Mouse (Mus musculus) stomach, embryonic 15.5 days (tissue): ENCODE data around the gene Ndufs8. TPM values are rescaled to one million over a fixed set of nuclear protein-coding genes. Genes with fewer than 3 reads are reported as not detected.
A peak's percentile ranks its signal among the peaks of the same experiment; 100 is the strongest.

ENCODE experiments used
- ATAC-seq: fragments of 200-750 bp; cut with Nextera tagmentation; 2 replicates; pipeline ENCODE4 v1.8.0; 2017; ENCODE audit warnings: low read depth, moderate number of reproducible peaks, moderate TSS enrichment; ENCODE audit not compliant: insufficient read depth, low FRiP score
- H3K27ac ChIP-seq: fragments of 300-500 bp; sonication (generic); 2 replicates; pipeline ENCODE4 v1.5.1; 2015; ENCODE audit warnings: mild to moderate bottlenecking, inconsistent platforms
- H3K27me3 ChIP-seq: fragments of 300-500 bp; sonication (generic); replicated peaks from 2 replicates; pipeline ENCODE4 v1.6.1; 2015; ENCODE audit warnings: inconsistent platforms
- H3K36me3 ChIP-seq: fragments of 300-500 bp; sonication (generic); 2 replicates; pipeline ENCODE4 v1.6.1; 2015; ENCODE audit warnings: inconsistent platforms
- H3K4me1 ChIP-seq: fragments of 300-500 bp; sonication (generic); 2 replicates; pipeline ENCODE4 v1.6.1; 2015; ENCODE audit warnings: inconsistent platforms
- H3K4me2 ChIP-seq: fragments of 300-500 bp; sonication (generic); 2 replicates; pipeline ENCODE4 v1.6.1; 2015; ENCODE audit warnings: mild to moderate bottlenecking, inconsistent platforms
- H3K4me3 ChIP-seq: fragments of 300-500 bp; sonication (generic); replicated peaks from 2 replicates; pipeline ENCODE4 v1.5.1; 2015; ENCODE audit warnings: inconsistent platforms
- H3K9ac ChIP-seq: fragments of 300-500 bp; sonication (generic); 2 replicates; pipeline ENCODE4 v1.6.1; 2015; ENCODE audit warnings: inconsistent platforms
- H3K9me3 ChIP-seq: fragments of 300-500 bp; sonication (generic); 2 replicates; pipeline ENCODE4 v1.6.1; 2016; ENCODE audit warnings: inconsistent platforms
- WGBS: fragments of 180-500 bp; shearing (Covaris S2); methylation state at CpG from one replicate; pipeline ENCODE4 v1.1.7; 2015; 5-methylcytosine and 5-hydroxymethylcytosine counted together
- polyA plus RNA-seq: library from polyadenylated mRNA; unstranded; fragments of >200 nt; fragmentation: Nextera tagmentation; extraction: Ambion mirVana; gene quantifications from 2 replicates; pipeline ENCODE4 v1.2.1, GENCODE M21; 2015

Gene Ndufs8
- polyA plus RNA-seq, 1 experiment from 2014 or later, result 320 TPM

DNA sequence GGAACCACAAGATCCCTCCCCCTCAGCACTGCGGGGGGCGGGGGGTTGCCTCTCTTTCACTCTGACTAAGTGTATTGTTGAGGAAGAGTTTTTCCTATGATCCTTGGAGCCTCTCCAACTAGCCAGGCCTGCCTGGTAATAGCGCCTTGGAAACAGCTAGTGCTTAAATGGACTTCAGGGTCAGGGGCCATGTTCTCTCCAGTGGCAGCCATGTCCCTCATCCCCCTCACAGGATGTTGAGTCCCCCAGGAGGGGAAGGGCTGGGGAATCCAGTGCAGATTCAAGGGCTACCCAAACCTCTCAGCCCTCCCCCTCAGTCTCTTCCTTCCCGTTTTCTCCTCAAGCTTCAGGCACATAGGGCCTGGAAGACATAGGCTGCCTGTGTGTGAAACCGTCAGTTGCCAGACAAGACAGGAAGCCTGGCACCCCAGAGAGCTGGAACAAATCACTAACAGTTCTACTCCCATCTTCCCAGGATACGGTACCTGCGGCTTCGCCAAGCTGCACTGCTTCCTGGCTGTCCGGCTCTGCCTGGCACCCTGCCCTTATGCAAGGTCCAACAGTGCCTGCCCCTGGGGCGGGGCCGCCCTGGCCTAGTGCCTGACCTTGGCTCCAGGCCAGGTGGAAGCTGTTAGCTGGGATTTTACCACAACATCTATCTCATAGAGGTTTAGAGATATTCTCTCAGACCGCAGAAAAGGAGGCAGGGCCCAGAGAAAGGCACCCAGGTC is 16.8 kb upstream of the Ndufs8 start, which contains the start of gene Aldh3b1:
Aldh3b1 (minus strand) TSS at position 598 of the 731 bp plus-strand sequence.
- H3K27ac ChIP-seq, result peak within 1 kb of the TSS; percentile 73
- 28% methylated on average over 12 of the region's 12 CpGs for WGBS
- H3K9me3 ChIP-seq, result no peaks in the 10 kb centered on the region
- H3K9ac ChIP-seq, result no peak within 1 kb of the TSS
- no peaks in the 10 kb centered on the region for H3K36me3 ChIP-seq
- no peak within 1 kb of the TSS for H3K4me3 ChIP-seq
- H3K4me2 ChIP-seq, result peak within 1 kb of the TSS; percentile 25; the same call in 1 of the 2 replicates
- H3K4me1 ChIP-seq, result peaks cover 20% of the 10 kb centered on the region
- peak; percentile 60 for ATAC-seq
- H3K27me3 ChIP-seq, result no peaks in the 10 kb centered on the region

DNA sequence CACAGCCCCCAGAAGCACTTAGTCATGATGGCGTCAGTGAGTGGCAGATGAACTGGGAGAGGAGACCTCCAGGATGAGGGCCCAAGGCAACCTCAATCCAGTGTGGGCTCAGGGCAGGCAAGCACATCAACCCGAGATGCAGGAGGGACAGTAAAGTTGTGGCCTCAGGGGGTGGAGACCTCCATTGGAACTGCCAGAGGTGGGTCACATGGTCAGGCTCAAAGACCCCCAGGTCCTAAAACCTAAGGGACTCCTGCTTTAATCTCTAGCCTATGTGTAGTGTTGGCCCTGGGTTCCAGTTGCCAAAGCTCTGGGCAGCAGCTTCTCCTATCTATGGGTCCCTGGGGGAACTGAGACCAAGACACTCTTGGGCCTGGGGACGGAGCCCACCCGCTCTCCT is 16.2 kb upstream of the Ndufs8 start:
- no peak overlapping the region for H3K4me3 ChIP-seq
- H3K9ac ChIP-seq, result no peak overlapping the region
- ATAC-seq, result no peak
- H3K9me3 ChIP-seq, result no peaks in the 10 kb centered on the region
- no peak overlapping the region for H3K4me2 ChIP-seq
- no peaks in the 10 kb centered on the region for H3K36me3 ChIP-seq
- H3K27ac ChIP-seq, result peak overlapping the region; percentile 73
- no peaks in the 10 kb centered on the region for H3K27me3 ChIP-seq
- peaks cover 25% of the 10 kb centered on the region for H3K4me1 ChIP-seq
- 78% methylated on average over 4 of the region's 4 CpGs for WGBS

DNA sequence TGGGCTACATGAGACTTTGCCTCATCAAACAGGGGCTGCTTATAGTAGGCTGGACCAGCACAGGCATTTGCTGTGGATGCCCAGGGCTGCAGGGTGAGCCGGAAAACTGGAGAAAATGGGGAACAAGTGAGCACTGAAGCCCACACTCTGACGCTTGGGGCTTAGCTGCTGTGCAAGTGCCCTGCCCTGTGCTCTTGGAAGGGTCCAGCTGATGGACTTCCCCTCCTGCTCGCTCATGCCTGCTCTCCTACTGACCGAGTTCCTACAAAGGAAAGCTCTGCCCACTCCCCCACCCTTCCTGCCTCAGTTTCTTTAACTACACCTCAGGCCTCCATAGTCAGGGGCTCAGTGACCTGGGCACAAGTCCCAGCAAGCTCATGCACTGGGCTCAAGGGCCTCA is 15.4 kb upstream of the Ndufs8 start:
- Histone ChIP-seq H3K4me3 (no peak overlapping the region), H3K27me3 (no peaks in the 10 kb centered on the region), H3K9me3 (no peaks in the 10 kb centered on the region), H3K9ac (no peak overlapping the region), H3K36me3 (no peaks in the 10 kb centered on the region), H3K4me2 (no peak overlapping the region), H3K4me1 (peaks cover 31% of the 10 kb centered on the region), H3K27ac (no peak overlapping the region)
- WGBS, result 84% methylated on average over 4 of the region's 4 CpGs
- ATAC-seq, result no peak

DNA sequence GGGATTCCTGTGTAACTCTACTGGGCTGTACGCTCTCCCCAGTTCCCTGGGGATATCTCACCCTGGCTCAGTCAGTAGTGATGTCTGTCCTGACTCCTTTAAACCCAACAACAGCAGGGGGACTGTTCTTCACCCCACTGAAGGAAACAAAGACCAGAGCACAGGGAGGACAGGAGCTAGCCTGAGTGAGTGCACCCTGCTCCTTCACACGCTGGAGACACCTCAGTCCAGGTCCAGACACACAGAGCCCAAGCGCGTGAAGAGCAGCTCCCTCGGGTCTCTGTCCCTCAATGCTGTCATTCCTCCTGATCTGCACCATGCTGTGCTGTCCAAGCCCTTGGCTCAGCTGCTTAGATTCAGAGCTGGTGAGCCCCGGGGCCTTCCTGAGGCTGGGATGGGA is 14.1 kb upstream of the Ndufs8 start:
- no peak overlapping the region for H3K9ac ChIP-seq
- H3K27ac ChIP-seq, result no peak overlapping the region
- no peaks in the 10 kb centered on the region for H3K9me3 ChIP-seq
- peaks cover 36% of the 10 kb centered on the region for H3K4me1 ChIP-seq
- no peak overlapping the region for H3K4me3 ChIP-seq
- H3K36me3 ChIP-seq, result no peaks in the 10 kb centered on the region
- no peak for ATAC-seq
- no peaks in the 10 kb centered on the region for H3K27me3 ChIP-seq
- WGBS, result 66% methylated on average over 6 of the region's 6 CpGs
- H3K4me2 ChIP-seq, result no peak overlapping the region

GRCm38 (mm10) chr19:3926279-3926678 is 13.7 kb upstream of the Ndufs8 start:
- no peak for ATAC-seq
- no peak overlapping the region for H3K9ac ChIP-seq
- no peak overlapping the region for H3K27ac ChIP-seq
- H3K4me2 ChIP-seq, result no peak overlapping the region
- no peaks in the 10 kb centered on the region for H3K27me3 ChIP-seq
- peaks cover 36% of the 10 kb centered on the region for H3K4me1 ChIP-seq
- no peak overlapping the region for H3K4me3 ChIP-seq
- WGBS, result 42% methylated on average over 3 of the region's 3 CpGs
- H3K9me3 ChIP-seq, result no peaks in the 10 kb centered on the region
- H3K36me3 ChIP-seq, result no peaks in the 10 kb centered on the region

DNA sequence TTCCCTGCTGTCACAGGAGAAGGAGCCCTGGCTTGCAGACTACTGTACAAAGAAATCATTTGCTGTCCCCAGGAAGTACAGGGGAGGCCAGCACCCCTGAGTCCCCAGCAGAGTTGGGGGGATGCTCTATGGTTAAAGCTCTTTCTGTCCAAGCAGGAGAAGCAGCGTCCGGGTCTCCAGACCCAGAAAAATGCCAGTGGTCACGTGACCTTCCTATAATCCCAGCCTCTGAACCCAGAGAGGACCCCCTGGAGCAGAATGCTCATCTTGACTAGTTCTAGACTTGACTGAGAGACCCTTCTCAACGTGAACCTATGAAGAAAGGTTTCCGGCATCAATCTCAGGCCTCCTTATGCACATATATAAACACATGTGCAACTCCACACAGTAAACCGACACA is 13.3 kb upstream of the Ndufs8 start:
- ATAC-seq, result no peak

DNA sequence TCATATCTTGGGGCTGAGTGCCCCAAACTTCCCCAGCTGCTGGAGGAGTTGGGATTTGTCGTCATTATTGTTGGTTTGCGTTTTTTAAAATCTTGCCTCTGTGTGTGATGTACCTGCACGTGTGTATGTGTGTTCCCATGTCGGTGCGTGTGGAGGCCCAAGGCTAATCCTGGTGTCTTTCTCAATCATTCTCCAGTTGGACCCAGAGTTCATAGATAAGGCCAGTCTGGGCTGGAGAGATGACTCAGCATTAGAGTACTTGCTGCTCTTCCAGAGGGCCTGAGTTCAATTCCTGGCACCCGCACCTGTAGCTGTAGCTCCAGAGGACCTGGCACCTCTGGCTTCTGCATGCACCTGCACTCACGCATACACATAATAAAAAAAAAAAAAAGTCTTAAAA is 12.3 kb upstream of the Ndufs8 start:
- Histone ChIP-seq H3K9me3 (no peaks in the 10 kb centered on the region), H3K4me3 (no peak overlapping the region), H3K36me3 (no peaks in the 10 kb centered on the region), H3K4me2 (no peak overlapping the region), H3K27me3 (no peaks in the 10 kb centered on the region), H3K4me1 (peaks cover 25% of the 10 kb centered on the region), H3K9ac (no peak overlapping the region), H3K27ac (no peak overlapping the region)
- ATAC-seq, result no peak
- WGBS, result 92% methylated on average over 7 of the region's 7 CpGs

More for the DNA sequence above, 13.3 kb upstream of the Ndufs8 start:
- H3K4me2 ChIP-seq, result no peak overlapping the region
- no peak overlapping the region for H3K4me3 ChIP-seq
- WGBS, result 82% methylated on average over 6 of the region's 6 CpGs
- H3K27me3 ChIP-seq, result no peaks in the 10 kb centered on the region
- H3K9ac ChIP-seq, result no peak overlapping the region
- peaks cover 35% of the 10 kb centered on the region for H3K4me1 ChIP-seq
- no peaks in the 10 kb centered on the region for H3K36me3 ChIP-seq
- H3K9me3 ChIP-seq, result no peaks in the 10 kb centered on the region
- no peak overlapping the region for H3K27ac ChIP-seq

DNA sequence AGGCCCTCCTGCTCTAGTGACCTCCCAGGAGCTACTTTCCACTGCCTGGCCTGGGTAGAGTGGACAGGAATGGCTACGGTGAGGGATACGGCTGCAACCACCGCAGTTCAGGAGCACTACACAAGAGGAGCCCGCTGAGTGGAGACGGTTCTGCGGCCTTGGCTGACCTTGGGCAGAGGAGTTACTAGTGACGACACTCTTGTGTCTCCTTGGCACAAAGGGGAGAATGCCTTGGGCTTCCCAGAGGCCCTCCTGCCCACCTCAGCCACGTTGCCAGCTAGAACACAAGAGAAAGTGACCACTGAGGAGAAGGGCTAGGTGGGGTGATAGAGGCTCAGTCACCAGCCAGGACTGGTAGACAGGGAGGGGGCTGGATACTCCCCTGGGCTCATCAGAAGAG is 11.6 kb upstream of the Ndufs8 start:
- H3K36me3 ChIP-seq, result no peaks in the 10 kb centered on the region
- no peak overlapping the region for H3K4me2 ChIP-seq
- H3K9me3 ChIP-seq, result no peaks in the 10 kb centered on the region
- no peak overlapping the region for H3K9ac ChIP-seq
- no peak overlapping the region for H3K4me3 ChIP-seq
- H3K4me1 ChIP-seq, result peaks cover 18% of the 10 kb centered on the region
- 78% methylated on average over 8 of the region's 8 CpGs for WGBS
- no peaks in the 10 kb centered on the region for H3K27me3 ChIP-seq
- no peak for ATAC-seq
- peak overlapping the region; percentile 8 for H3K27ac ChIP-seq

DNA sequence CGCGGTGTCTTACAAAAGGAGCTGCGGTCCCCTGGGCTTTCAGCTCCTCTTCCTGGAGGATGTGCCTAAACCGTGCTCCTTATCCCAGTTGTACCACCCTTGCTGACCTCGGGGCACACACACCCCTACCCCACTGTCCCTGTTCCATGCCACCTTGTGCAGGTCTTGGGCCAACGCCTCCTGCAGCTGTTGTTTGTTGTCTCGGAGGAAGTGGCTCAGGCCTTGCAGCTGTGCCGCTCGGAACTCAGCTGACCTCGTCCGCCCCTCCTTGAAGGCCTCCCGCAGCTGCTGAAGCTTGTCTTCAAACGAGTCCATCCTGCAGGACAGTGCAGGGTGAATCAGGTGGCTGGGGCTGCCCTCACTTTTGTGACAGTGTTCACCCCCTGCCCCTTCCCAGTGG is 11.0 kb upstream of the Ndufs8 start:
- H3K9me3 ChIP-seq, result no peaks in the 10 kb centered on the region
- H3K9ac ChIP-seq, result no peak overlapping the region
- no peak overlapping the region for H3K4me2 ChIP-seq
- H3K4me1 ChIP-seq, result peaks cover 17% of the 10 kb centered on the region
- H3K4me3 ChIP-seq, result no peak overlapping the region
- no peaks in the 10 kb centered on the region for H3K27me3 ChIP-seq
- peak overlapping the region; percentile 8 for H3K27ac ChIP-seq
- no peak for ATAC-seq
- WGBS, result 41% methylated on average over 13 of the region's 13 CpGs
- no peaks in the 10 kb centered on the region for H3K36me3 ChIP-seq

DNA sequence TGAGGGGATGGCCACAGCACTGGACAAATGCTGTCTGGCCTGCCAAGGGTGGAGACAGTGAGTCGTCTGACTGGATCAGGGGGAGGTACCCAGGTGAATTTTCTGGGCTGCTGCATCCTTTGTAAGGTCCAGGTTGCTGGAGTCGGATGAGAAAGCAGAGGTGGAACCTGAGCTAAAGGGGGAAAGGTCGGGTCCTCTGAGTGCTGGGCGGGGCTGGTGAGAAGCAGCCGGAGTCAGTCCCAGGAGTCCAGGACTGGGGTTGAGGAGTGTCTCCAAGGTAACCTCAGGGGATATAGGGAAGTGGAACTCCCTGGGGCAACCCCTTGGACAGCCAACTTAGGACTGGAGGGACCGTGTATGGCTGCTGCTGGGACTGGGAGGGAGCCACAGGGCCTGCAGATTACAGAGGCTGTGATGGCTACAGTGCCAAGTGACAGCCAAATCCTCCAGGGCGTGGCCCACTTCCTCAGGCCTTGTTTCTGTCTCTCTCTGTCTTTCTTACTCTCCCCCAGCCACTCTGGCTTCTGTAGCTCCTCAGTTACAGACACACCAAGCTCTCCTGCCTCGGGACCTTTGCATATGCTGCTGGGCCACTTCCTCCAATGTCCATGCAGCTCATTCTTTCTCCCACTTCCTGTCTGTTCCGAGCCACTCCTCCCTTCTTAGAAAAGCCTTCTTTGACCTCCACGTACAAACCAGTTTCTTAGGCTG is 10.2 kb upstream of the Ndufs8 start:
- H3K4me1 ChIP-seq, result peaks cover 17% of the 10 kb centered on the region
- no peak overlapping the region for H3K9ac ChIP-seq
- no peak overlapping the region for H3K4me2 ChIP-seq
- no peaks in the 10 kb centered on the region for H3K9me3 ChIP-seq
- H3K4me3 ChIP-seq, result no peak overlapping the region
- H3K27me3 ChIP-seq, result no peaks in the 10 kb centered on the region
- H3K27ac ChIP-seq, result peak overlapping the region; percentile 8; the same call in 1 of the 2 replicates
- ATAC-seq, result no peak
- no peaks in the 10 kb centered on the region for H3K36me3 ChIP-seq
- 49% methylated on average over 10 of the region's 10 CpGs for WGBS

DNA sequence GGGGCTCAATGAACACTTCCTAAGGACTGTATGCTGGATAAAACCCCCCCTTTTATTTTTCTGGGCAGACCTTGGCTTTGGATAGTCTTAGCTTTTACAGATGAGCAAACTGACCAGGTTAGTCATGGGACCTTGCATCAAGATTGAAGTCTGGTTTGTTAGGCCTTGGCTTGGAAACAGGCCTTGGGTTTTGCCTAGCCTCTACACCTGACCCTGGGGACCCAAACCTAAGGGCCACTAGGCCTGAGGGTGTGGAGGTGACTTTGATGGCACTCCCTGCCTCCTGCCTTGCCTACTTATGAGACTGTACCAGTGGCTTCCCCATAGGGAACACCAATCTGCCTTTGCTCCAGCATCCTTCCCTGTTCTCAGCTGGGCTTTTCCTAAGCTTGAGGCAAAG is 7.4 kb upstream of the Ndufs8 start:
- peaks cover 17% of the 10 kb centered on the region for H3K4me1 ChIP-seq
- H3K9me3 ChIP-seq, result no peaks in the 10 kb centered on the region
- no peak overlapping the region for H3K4me2 ChIP-seq
- H3K27me3 ChIP-seq, result no peaks in the 10 kb centered on the region
- no peak overlapping the region for H3K27ac ChIP-seq
- no peak overlapping the region for H3K4me3 ChIP-seq
- no peak for ATAC-seq
- H3K9ac ChIP-seq, result no peak overlapping the region
- no peaks in the 10 kb centered on the region for H3K36me3 ChIP-seq

- ATAC-seq, result no peak
- H3K27me3 ChIP-seq, result no peaks in the 10 kb centered on the region
- no peak overlapping the region for H3K27ac ChIP-seq
- H3K36me3 ChIP-seq, result no peaks in the 10 kb centered on the region
- no peaks in the 10 kb centered on the region for H3K9me3 ChIP-seq
- H3K4me3 ChIP-seq, result no peak overlapping the region
- H3K4me1 ChIP-seq, result peaks cover 11% of the 10 kb centered on the region
- no peak overlapping the region for H3K4me2 ChIP-seq
- WGBS, result 71% methylated on average over 11 of the region's 11 CpGs
- H3K9ac ChIP-seq, result no peak overlapping the region
These were observed 4.2 kb upstream of the Ndufs8 start for GRCm38 (mm10) chr19:3916727-3917126.
